Comparison of ENCODE assay signal across 19 mouse cellular contexts in genomic region chr9:106790831-106791230, GRCm38 (mm10). TPM values are rescaled to one million over a fixed set of nuclear protein-coding genes. Genes with fewer than 3 reads are reported as not detected.
DNase-seq lines count a peak whose midpoint lies in the region; ATAC-seq lines count a peak whose summit lies in the region.
"Had no signal": no experiment of that assay in that cellular context is flagged by ENCODE, and none has a peak within 500 bp of the region (broad histone marks: within the 10 kb centered on the region; RNA-seq: fewer than 3 reads in every experiment).

No protein-coding gene starts in this region.

- H3K4me1 ChIP-seq in liver, embryonic 12.5 days: peaks cover 28% of the 10 kb centered on the region
- peaks cover 13% of the 10 kb centered on the region for H3K4me1 ChIP-seq in liver, embryonic 16.5 days (ENCODE audit: control insufficient read depth, low read depth, low read length)

- H3K9ac ChIP-seq in liver, embryonic 12.5 days: no peak overlapping the region
- H3K9ac ChIP-seq in liver, embryonic 16.5 days (ENCODE audit: low read depth, low read length): no peak overlapping the region
- H3K9ac ChIP-seq: embryonic facial prominence, embryonic 12.5 days; lung, embryonic 14.5 days; midbrain, embryonic 12.5 days had no signal

- DNase-seq in liver: peak; percentile 14
- peak; percentile 58 to 77 for DNase-seq in kidney, postnatal 25 days
- DNase-seq in right cerebral cortex, adult 18-20 months: no peak
- DNase-seq in Muller cell, postnatal 12 days (ENCODE audit: inconsistent ontology term): no peak
- DNase-seq in adrenal gland, postnatal 4 days (ENCODE audit: low spot score in 2 of 2): no peak
- DNase-seq: adrenal gland, adult 2 months; cerebellum, postnatal 10 days; gastrocnemius, postnatal 10 days; heart, adult 2 months; heart, postnatal 4 days; lung, embryonic 14.5 days; thymus, postnatal 4 days had no signal

- H3K36me3 ChIP-seq in liver, embryonic 12.5 days: no peaks in the 10 kb centered on the region
- no peaks in the 10 kb centered on the region for H3K36me3 ChIP-seq in liver, embryonic 16.5 days (ENCODE audit: control insufficient read depth, insufficient read depth)
- H3K36me3 ChIP-seq: embryonic facial prominence, embryonic 12.5 days; midbrain, embryonic 12.5 days had no signal

- no peak overlapping the region for H3K27ac ChIP-seq in liver, embryonic 12.5 days
- H3K27ac ChIP-seq in liver, embryonic 16.5 days (ENCODE audit: low read length): no peak overlapping the region
- H3K27ac ChIP-seq: embryonic facial prominence, embryonic 12.5 days; heart, adult 2 months; hindbrain, postnatal 0 days; midbrain, embryonic 12.5 days had no signal

- H3K27me3 ChIP-seq in liver, embryonic 12.5 days (replicated peaks): peaks cover 7% of the 10 kb centered on the region; the same call in 1 of the 2 replicates
- no peaks in the 10 kb centered on the region for H3K27me3 ChIP-seq in liver, embryonic 16.5 days (ENCODE audit: control insufficient read depth, insufficient read depth, low read depth, low read length)
- H3K27me3 ChIP-seq: embryonic facial prominence, embryonic 12.5 days; midbrain, embryonic 12.5 days had no signal

- H3K9me3 ChIP-seq in liver, embryonic 12.5 days (replicated peaks): no peaks in the 10 kb centered on the region
- H3K9me3 ChIP-seq in liver, embryonic 16.5 days (replicated peaks; ENCODE audit: control insufficient read depth, low read length): no peaks in the 10 kb centered on the region
- H3K9me3 ChIP-seq: embryonic facial prominence, embryonic 12.5 days; midbrain, embryonic 12.5 days had no signal

- ATAC-seq in liver, embryonic 12.5 days: no peak
- ATAC-seq in liver, embryonic 16.5 days (ENCODE audit: low read depth): peak; percentile 58
- ATAC-seq: forebrain, embryonic 14.5 days; hindbrain, postnatal 0 days had no signal

- no peak overlapping the region for H3K4me2 ChIP-seq in liver, embryonic 12.5 days
- no peak overlapping the region for H3K4me2 ChIP-seq in liver, embryonic 16.5 days (ENCODE audit: low read depth, low read length)
- H3K4me2 ChIP-seq: embryonic facial prominence, embryonic 12.5 days; lung, embryonic 14.5 days; midbrain, embryonic 12.5 days had no signal

- 54% methylated on average over 6 of the region's 6 CpGs for WGBS in liver, embryonic 12.5 days (ENCODE audit: insufficient replicate concordance)
- 48% methylated on average over 6 of the region's 6 CpGs for WGBS in liver, embryonic 16.5 days (ENCODE audit: insufficient replicate concordance)

- H3K4me3 ChIP-seq in liver, embryonic 12.5 days: no peak overlapping the region
- no peak overlapping the region for H3K4me3 ChIP-seq in liver, embryonic 16.5 days (ENCODE audit: low read depth, low read length)
- H3K4me3 ChIP-seq: embryonic facial prominence, embryonic 12.5 days; erythroblast, embryonic 14.5 days; heart, adult 2 months; midbrain, embryonic 12.5 days had no signal

RNA-seq across cellular contexts. Expression of gene Rad54l2, which starts 1.8 kb away (rescaled TPM):
- polyA plus RNA-seq in liver, embryonic 12.5 days (2016; fragmentation: Nextera tagmentation; extraction: Ambion mirVana): 3.9 and 4.0 TPM in 2 replicates
- polyA plus RNA-seq in liver, embryonic 16.5 days (2015; fragmentation: Nextera tagmentation; extraction: Ambion mirVana): 1.5 TPM in 2 replicates
- total RNA-seq in adrenal gland, postnatal 4 days (2021): 10 to 100 TPM; 27.5 to 27.8 TPM

RNA-seq across cellular contexts. Expression of gene Dcaf1, which starts 30.8 kb away (rescaled TPM):
- 18.6 and 19.3 TPM in 2 replicates for polyA plus RNA-seq in liver, embryonic 12.5 days (2016; fragmentation: Nextera tagmentation; extraction: Ambion mirVana)
- 11.3 and 12.4 TPM in 2 replicates for polyA plus RNA-seq in liver, embryonic 16.5 days (2015; fragmentation: Nextera tagmentation; extraction: Ambion mirVana)
- 10 to 100 TPM; 34.1 to 39.8 TPM for total RNA-seq in adrenal gland, postnatal 4 days (2021)

Comparison
In these comparisons a context has a peak if more than half of its experiments do, and no peak if none do; other contexts are left out.
1. DNase-seq: peak in liver (single experiment) and kidney, postnatal 25 days (2 of 2); none in right cerebral cortex, adult 18-20 months (single experiment), Muller cell, postnatal 12 days (single experiment) and adrenal gland, postnatal 4 days (0 of 2).